Mouse (Mus musculus): ENCODE data around the gene Dctn5.

GRCm38 (mm10) chr7:122098009-122098408 lies 34.8 kb upstream of the Dctn5 start:
- TF ChIP-seq EP300 (IDR thresholded peaks at IDR 0.05; ENCODE audit: insufficient read depth, low read depth, low read length) (no peak), CTCF (IDR thresholded peaks at IDR 0.05) (no peak)

Measured in heart, adult 2 months (tissue).